Comparison of ENCODE assay signal across 8 mouse cellular contexts in the genomic region with DNA sequence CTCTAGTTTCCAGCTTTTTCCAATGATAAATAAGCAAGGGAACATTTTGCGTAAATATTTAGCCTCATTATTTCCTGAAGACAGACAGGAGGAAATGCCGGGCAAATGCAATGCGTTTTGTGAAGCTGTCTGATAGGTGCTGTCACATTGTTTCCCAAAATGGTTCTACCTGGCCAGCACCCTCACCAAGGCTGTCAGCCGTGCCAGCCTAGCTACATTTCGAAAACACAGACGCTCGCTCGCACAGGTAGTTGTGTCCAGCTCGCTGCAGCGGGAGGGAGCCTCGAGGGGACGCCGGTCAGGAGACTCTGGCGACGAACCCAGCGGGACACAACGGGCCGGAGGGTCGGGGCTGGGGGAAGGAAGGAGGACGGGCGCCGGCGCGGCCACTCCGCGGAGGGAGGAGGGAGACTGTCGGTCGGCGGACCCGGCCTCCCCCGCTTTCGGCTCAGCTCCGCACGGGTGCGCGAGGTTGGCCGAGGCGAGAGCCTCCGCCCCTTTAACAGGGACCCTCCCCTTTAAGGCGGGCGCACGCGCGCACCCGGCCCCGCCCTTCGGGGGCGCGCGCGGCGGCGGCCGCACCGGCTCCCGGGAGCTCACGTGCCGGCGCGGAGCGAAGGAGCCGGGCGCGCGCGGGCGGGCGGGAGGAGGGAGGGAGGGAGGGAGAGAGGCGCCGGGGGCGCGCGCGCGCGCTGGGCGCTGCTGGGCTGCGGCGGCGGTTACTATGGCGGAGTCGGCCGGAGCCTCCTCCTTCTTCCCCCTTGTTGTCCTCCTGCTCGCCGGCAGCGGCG. TPM values are rescaled to one million over a fixed set of nuclear protein-coding genes. Genes with fewer than 3 reads are reported as not detected.
DNase-seq lines count a peak whose midpoint lies in the region; ATAC-seq and TF ChIP-seq lines count a peak whose summit lies in the region.

Gene Acvr1b, plus strand, starts transcription at position 647 of the 791 bp plus-strand sequence.

- WGBS in forebrain, embryonic 14.5 days, result 1% methylated on average over 41 of the region's 87 CpGs
- WGBS in liver, embryonic 15.5 days (ENCODE audit: insufficient replicate concordance), result under 1% methylated on average over 50 of the region's 87 CpGs
- 2% methylated on average over 23 of the region's 87 CpGs for WGBS in neural tube, embryonic 11.5 days
- under 1% methylated on average over 66 of the region's 87 CpGs for WGBS in stomach, embryonic 16.5 days

- H3K9ac ChIP-seq in CH12.LX (ENCODE audit: insufficient read depth, low read depth), result peak within 1 kb of the TSS; percentile 91
- peak within 1 kb of the TSS; percentile 96 for H3K9ac ChIP-seq in forebrain, embryonic 14.5 days (ENCODE audit: low read length)
- peak within 1 kb of the TSS; percentile 67 for H3K9ac ChIP-seq in liver, embryonic 15.5 days
- peak within 1 kb of the TSS; percentile 92 for H3K9ac ChIP-seq in neural tube, embryonic 11.5 days (ENCODE audit: low read length)
- H3K9ac ChIP-seq in stomach, embryonic 16.5 days (ENCODE audit: low read length), result peak within 1 kb of the TSS; percentile 98

- H3K4me3 ChIP-seq in CH12.LX (replicated peaks in 1 of 3; ENCODE audit: low read depth in 2 of 3, low read length in 2 of 3, poor library complexity in 1 of 3), result peak within 1 kb of the TSS; percentile 51 to 75 (median 61)
- H3K4me3 ChIP-seq in forebrain, embryonic 14.5 days (ENCODE audit: low read depth, low read length), result peak within 1 kb of the TSS; percentile 90
- peak within 1 kb of the TSS; percentile 68 for H3K4me3 ChIP-seq in liver, embryonic 15.5 days (replicated peaks)
- H3K4me3 ChIP-seq in neural tube, embryonic 11.5 days (ENCODE audit: low read depth, low read length), result peak within 1 kb of the TSS; percentile 93
- peak within 1 kb of the TSS; percentile 83 for H3K4me3 ChIP-seq in stomach, embryonic 16.5 days (replicated peaks; ENCODE audit: low read length)

- H3K27me3 ChIP-seq in CH12.LX (replicated peaks), result peaks cover 42% of the 10 kb centered on the region
- H3K27me3 ChIP-seq in forebrain, embryonic 14.5 days (replicated peaks; ENCODE audit: control insufficient read depth, insufficient read depth, low read length), result no peaks in the 10 kb centered on the region; the same call in 1 of the 2 replicates
- H3K27me3 ChIP-seq in liver, embryonic 15.5 days, result peaks cover 45% of the 10 kb centered on the region
- H3K27me3 ChIP-seq in neural tube, embryonic 11.5 days (ENCODE audit: control insufficient read depth, insufficient read depth, low read length), result no peaks in the 10 kb centered on the region
- H3K27me3 ChIP-seq in stomach, embryonic 16.5 days (ENCODE audit: control insufficient read depth, insufficient read depth, low read length), result no peaks in the 10 kb centered on the region

- peak; percentile 90 for ATAC-seq in forebrain, embryonic 14.5 days
- ATAC-seq in liver, embryonic 15.5 days (ENCODE audit: insufficient read depth), result peak; percentile 83
- peak; percentile 88 for ATAC-seq in neural tube, embryonic 11.5 days (ENCODE audit: insufficient read depth, low FRiP score, low TSS enrichment)
- ATAC-seq in stomach, embryonic 16.5 days (ENCODE audit: insufficient read depth, low FRiP score), result peak; percentile 93

- peak; percentile 78 for DNase-seq in CH12.LX (ENCODE audit: extremely low read depth)
- DNase-seq in c-Kit-positive CD71-positive TER-119-negative erythroid progenitor cells, embryonic 14.5 days (ENCODE audit: low read depth), result peak; percentile 72
- peak; percentile 94 for DNase-seq in forebrain, embryonic 14.5 days (ENCODE audit: low spot score)
- peak; percentile 90 to 93 for DNase-seq in heart, postnatal 10 days
- peak; percentile 89 to 94 for DNase-seq in kidney, postnatal 4 days
- peak; percentile 95 for DNase-seq in neural tube, embryonic 11.5 days (ENCODE audit: low spot score)

- no peaks in the 10 kb centered on the region for H3K9me3 ChIP-seq in CH12.LX (replicated peaks; ENCODE audit: low read length)
- no peaks in the 10 kb centered on the region for H3K9me3 ChIP-seq in forebrain, embryonic 14.5 days (replicated peaks; ENCODE audit: control insufficient read depth, low read length)
- no peaks in the 10 kb centered on the region for H3K9me3 ChIP-seq in liver, embryonic 15.5 days (replicated peaks)
- no peaks in the 10 kb centered on the region for H3K9me3 ChIP-seq in neural tube, embryonic 11.5 days (ENCODE audit: control insufficient read depth, low read length)
- no peaks in the 10 kb centered on the region for H3K9me3 ChIP-seq in stomach, embryonic 16.5 days (replicated peaks; ENCODE audit: control insufficient read depth, low read length)

- H3K4me2 ChIP-seq in CH12.LX (ENCODE audit: insufficient read depth, low read depth, poor library complexity, severe bottlenecking), result peak within 1 kb of the TSS; percentile 77
- H3K4me2 ChIP-seq in forebrain, embryonic 14.5 days (ENCODE audit: low read length), result peak within 1 kb of the TSS; percentile 86
- H3K4me2 ChIP-seq in liver, embryonic 15.5 days, result peak within 1 kb of the TSS; percentile 85
- peak within 1 kb of the TSS; percentile 95 for H3K4me2 ChIP-seq in neural tube, embryonic 11.5 days (ENCODE audit: low read depth)
- H3K4me2 ChIP-seq in stomach, embryonic 16.5 days (ENCODE audit: low read depth, low read length), result peak within 1 kb of the TSS; percentile 91

- no peak; the same call in 1 of the 2 replicates for TF ChIP-seq RAD21 in CH12.LX (IDR thresholded peaks at IDR 0.05; ENCODE audit: low read depth, low read length)

- no peak for TF ChIP-seq EP300 in CH12.LX (IDR thresholded peaks at IDR 0.05; ENCODE audit: low read length)

- H3K79me2 ChIP-seq in CH12.LX (replicated peaks; ENCODE audit: control insufficient read depth, extremely low read depth, insufficient read depth, poor library complexity, severe bottlenecking), result no peaks in the 10 kb centered on the region

- H3K36me3 ChIP-seq in CH12.LX (replicated peaks in 1 of 2; ENCODE audit: control insufficient read depth in 1 of 2, insufficient read depth in 1 of 2, low read length in 1 of 2), result no peaks in the 10 kb centered on the region
- H3K36me3 ChIP-seq in forebrain, embryonic 14.5 days (ENCODE audit: control insufficient read depth, insufficient read depth, low read length), result no peaks in the 10 kb centered on the region
- no peaks in the 10 kb centered on the region for H3K36me3 ChIP-seq in liver, embryonic 15.5 days (replicated peaks)
- H3K36me3 ChIP-seq in neural tube, embryonic 11.5 days (ENCODE audit: control insufficient read depth, insufficient read depth, low read length), result no peaks in the 10 kb centered on the region
- H3K36me3 ChIP-seq in stomach, embryonic 16.5 days (ENCODE audit: control insufficient read depth, insufficient read depth, low read length), result no peaks in the 10 kb centered on the region

- in situ Hi-C loops in CH12.LX (cut with MboI; ENCODE audit: low pct_ligation_motif_present, low pct_unique_long_range_greater_than_20kb, low sequenced_read_pairs), result no loop called here

- dilution Hi-C loops in CH12.LX (cut with MboI; ENCODE audit: extremely low pct_ligation_motif_present, extremely low pct_unique_long_range_greater_than_20kb, low sequenced_read_pairs), result no loop called here

- peaks cover 15 to 16% of the 10 kb centered on the region in 2 experiments for H3K4me1 ChIP-seq in CH12.LX (ENCODE audit: control insufficient read depth in 1 of 2, insufficient read depth in 2 of 2)
- peaks cover 17% of the 10 kb centered on the region for H3K4me1 ChIP-seq in forebrain, embryonic 14.5 days (ENCODE audit: control insufficient read depth, insufficient read depth, low read length)
- peaks cover 62% of the 10 kb centered on the region for H3K4me1 ChIP-seq in liver, embryonic 15.5 days (replicated peaks)
- H3K4me1 ChIP-seq in neural tube, embryonic 11.5 days (ENCODE audit: control insufficient read depth, insufficient read depth, low read length), result peaks cover 11% of the 10 kb centered on the region
- peaks cover 25% of the 10 kb centered on the region for H3K4me1 ChIP-seq in stomach, embryonic 16.5 days (ENCODE audit: control insufficient read depth, insufficient read depth, low read length)

- peak; percentile 66 for TF ChIP-seq POLR2A in CH12.LX (IDR thresholded peaks at IDR 0.05; ENCODE audit: low read depth, low read length)

- no peak for TF ChIP-seq CTCF in CH12.LX (conservative IDR thresholded peaks at IDR 0.05 in 1 of 2, IDR thresholded peaks at IDR 0.05 in 1 of 2; ENCODE audit: low read depth in 2 of 2, low read length in 2 of 2)

- intact Hi-C loops in heart, postnatal 10 days (cut with DNase I), result loop anchor here (2.0 kb wide), 2 partner anchors 25 to 27 kb away; no protein-coding TSS in a partner anchor

- H3K27ac ChIP-seq in CH12.LX (ENCODE audit: insufficient read depth, low read depth), result no peak within 1 kb of the TSS
- H3K27ac ChIP-seq in forebrain, embryonic 14.5 days (ENCODE audit: low read depth, low read length), result peak within 1 kb of the TSS; percentile 85
- H3K27ac ChIP-seq in liver, embryonic 15.5 days (replicated peaks), result peak within 1 kb of the TSS; percentile 51; the same call in 1 of the 2 replicates
- H3K27ac ChIP-seq in neural tube, embryonic 11.5 days (ENCODE audit: low read depth, low read length), result peak within 1 kb of the TSS; percentile 75; the same call in 1 of the 2 replicates
- H3K27ac ChIP-seq in stomach, embryonic 16.5 days (ENCODE audit: low read length), result peak within 1 kb of the TSS; percentile 93

TF ChIP-seq in CH12.LX, 34 proteins besides CTCF, POLR2A, EP300 and RAD21 (continues in another document):
- TF ChIP-seq USF2 (conservative IDR thresholded peaks at IDR 0.05; ENCODE audit: low read depth, low read length) (no peak), NELFE (IDR thresholded peaks at IDR 0.05; ENCODE audit: low read depth, low read length) (peak; percentile 61), MAFK (IDR thresholded peaks at IDR 0.05; ENCODE audit: insufficient replicate concordance, low read length) (no peak), CHD1 (IDR thresholded peaks at IDR 0.05; ENCODE audit: low read depth, low read length) (no peak), MAX (IDR thresholded peaks at IDR 0.05; ENCODE audit: low read length) (no peak), SMC3 (IDR thresholded peaks at IDR 0.05; ENCODE audit: low read depth, low read length) (0 out of 2 replicates have a peak, but pooled peaks have one; percentile 2), IRF4 (IDR thresholded peaks at IDR 0.05; ENCODE audit: low read depth, low read length) (peak; percentile 32; the same call in 1 of the 2 replicates), ELF1 (IDR thresholded peaks at IDR 0.05; ENCODE audit: low read depth, low read length) (peak; percentile 18; the same call in 1 of the 2 replicates), KAT2A (IDR thresholded peaks at IDR 0.05; ENCODE audit: insufficient replicate concordance, low read length) (no peak)

RNA-seq across cellular contexts. Expression of gene Acvr1b, which starts in this region (rescaled TPM):
- total RNA-seq in CH12.LX (2012; rRNA removed), result 3.3 and 4.8 TPM in 2 replicates
- 2.6 and 2.9 TPM in 2 replicates for total RNA-seq in CH12.LX (2014; rRNA removed)
- polyA plus RNA-seq in CH12.LX (2012; ENCODE audit: insufficient read length, low read depth), result 2.7 TPM in 2 replicates
- polyA plus RNA-seq in forebrain, embryonic 14.5 days (2014; fragmentation: Nextera tagmentation; extraction: Ambion mirVana), result 24.7 and 33.5 TPM in 2 replicates
- total RNA-seq in heart, postnatal 10 days (2021), result 10 to 100 TPM; 18.7 to 20.9 TPM
- polyA plus RNA-seq in liver, embryonic 15.5 days (2015; fragmentation: Nextera tagmentation; extraction: Ambion mirVana), result 1.6 and 2.0 TPM in 2 replicates
- polyA plus RNA-seq in neural tube, embryonic 11.5 days (2014; fragmentation: Nextera tagmentation; extraction: Ambion mirVana), result 16.6 and 17.4 TPM in 2 replicates
- polyA plus RNA-seq in stomach, embryonic 16.5 days (2015; fragmentation: Nextera tagmentation; extraction: Ambion mirVana), result 11.6 and 12.1 TPM in 2 replicates
